Comparison of ENCODE assay signal across 24 mouse cellular contexts in the genomic region with DNA sequence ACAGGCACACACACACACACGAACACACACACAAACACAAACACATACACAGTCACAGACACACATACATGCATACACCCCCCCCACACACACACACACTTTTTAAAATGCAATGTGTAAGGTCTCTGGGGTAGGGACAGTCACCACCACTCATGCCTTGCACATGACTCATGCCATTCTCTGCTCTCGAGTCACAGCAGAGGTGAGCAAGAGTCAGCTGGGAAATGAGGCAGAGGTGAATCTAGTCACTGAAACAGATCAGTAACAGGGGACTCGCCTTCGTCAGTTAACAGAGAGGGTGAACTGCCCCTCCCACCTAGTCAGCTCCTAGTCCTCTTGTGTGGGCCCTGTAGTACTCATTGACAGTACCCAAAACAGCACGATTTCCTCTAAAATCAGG. TPM values are rescaled to one million over a fixed set of nuclear protein-coding genes. Genes with fewer than 3 reads are reported as not detected.
A peak's percentile ranks its signal among the peaks of the same experiment; 100 is the strongest.
DNase-seq lines count a peak whose midpoint lies in the region; ATAC-seq and TF ChIP-seq lines count a peak whose summit lies in the region.
"Had no signal": no experiment of that assay in that cellular context is flagged by ENCODE, and none has a peak within 500 bp of the region (broad histone marks: within the 10 kb centered on the region; RNA-seq: fewer than 3 reads in every experiment).

No protein-coding gene starts in this region.

- no peaks in the 10 kb centered on the region for H3K9me3 ChIP-seq in heart, embryonic 10.5 days
- no peaks in the 10 kb centered on the region for H3K9me3 ChIP-seq in liver, embryonic 13.5 days (replicated peaks)
- H3K9me3 ChIP-seq in liver, embryonic 11.5 days (ENCODE audit: control insufficient read depth, low read length): no peaks in the 10 kb centered on the region
- H3K9me3 ChIP-seq in midbrain, embryonic 11.5 days (ENCODE audit: control insufficient read depth, low read length): no peaks in the 10 kb centered on the region
- H3K9me3 ChIP-seq: embryonic facial prominence, embryonic 10.5 days; forebrain, embryonic 12.5 days; limb, embryonic 15.5 days had no signal

- peak; percentile 25; the same call in 1 of the 2 replicates for ATAC-seq in liver, embryonic 13.5 days (ENCODE audit: low read depth)
- no peak; the same call in 1 of the 2 replicates for ATAC-seq in liver, embryonic 11.5 days (replicated peaks; ENCODE audit: low FRiP score)
- peak; percentile 85 for ATAC-seq in Patski
- no peak for ATAC-seq in midbrain, embryonic 11.5 days (ENCODE audit: low FRiP score)
- ATAC-seq: hindbrain, embryonic 16.5 days; liver, postnatal 0 days had no signal

- no peak overlapping the region for H3K9ac ChIP-seq in liver, embryonic 13.5 days
- H3K9ac ChIP-seq in liver, embryonic 11.5 days (ENCODE audit: low read depth, low read length): no peak overlapping the region
- H3K9ac ChIP-seq in midbrain, embryonic 11.5 days (ENCODE audit: low read length): no peak overlapping the region
- H3K9ac ChIP-seq: forebrain, embryonic 12.5 days; limb, embryonic 15.5 days; liver, postnatal 0 days had no signal

- 59% methylated on average over 5 of the region's 5 CpGs for WGBS in heart, embryonic 10.5 days
- WGBS in liver, embryonic 13.5 days (ENCODE audit: insufficient replicate concordance): 49% methylated on average over 5 of the region's 5 CpGs
- WGBS in liver, embryonic 11.5 days: 73% methylated on average over 5 of the region's 5 CpGs
- WGBS in midbrain, embryonic 11.5 days: 79% methylated on average over 5 of the region's 5 CpGs

- TF ChIP-seq CTCF in Patski (IDR thresholded peaks at IDR 0.05): no peak

- H3K4me2 ChIP-seq in liver, embryonic 13.5 days: no peak overlapping the region
- no peak overlapping the region for H3K4me2 ChIP-seq in liver, embryonic 11.5 days
- no peak overlapping the region for H3K4me2 ChIP-seq in midbrain, embryonic 11.5 days
- H3K4me2 ChIP-seq: forebrain, embryonic 12.5 days; limb, embryonic 15.5 days had no signal

- H3K27me3 ChIP-seq in heart, embryonic 10.5 days (ENCODE audit: insufficient read depth, poor library complexity, severe bottlenecking): peaks cover 3% of the 10 kb centered on the region; the same call in 1 of the 2 replicates
- H3K27me3 ChIP-seq in liver, embryonic 13.5 days: no peaks in the 10 kb centered on the region
- no peaks in the 10 kb centered on the region for H3K27me3 ChIP-seq in liver, embryonic 11.5 days (replicated peaks; ENCODE audit: control insufficient read depth, insufficient read depth, low read length)
- H3K27me3 ChIP-seq in Patski: no peaks in the 10 kb centered on the region
- H3K27me3 ChIP-seq in midbrain, embryonic 11.5 days (ENCODE audit: control insufficient read depth, insufficient read depth, low read length): no peaks in the 10 kb centered on the region
- H3K27me3 ChIP-seq: forebrain, embryonic 12.5 days; limb, embryonic 15.5 days had no signal

- 0 out of 2 replicates have a peak overlapping the region, but pooled peaks have one; percentile 65 for H3K27ac ChIP-seq in heart, embryonic 10.5 days
- H3K27ac ChIP-seq in liver, embryonic 13.5 days: no peak overlapping the region
- no peak overlapping the region for H3K27ac ChIP-seq in liver, embryonic 11.5 days (ENCODE audit: low read depth, low read length)
- H3K27ac ChIP-seq in midbrain, embryonic 11.5 days (ENCODE audit: low read depth, low read length): no peak overlapping the region
- H3K27ac ChIP-seq: forebrain, embryonic 12.5 days; heart, adult 2 months; limb, embryonic 15.5 days had no signal

- H3K4me1 ChIP-seq in heart, embryonic 10.5 days: peaks cover 46% of the 10 kb centered on the region
- H3K4me1 ChIP-seq in liver, embryonic 13.5 days (replicated peaks): peaks cover 8% of the 10 kb centered on the region; the same call in 1 of the 2 replicates
- no peaks in the 10 kb centered on the region for H3K4me1 ChIP-seq in liver, embryonic 11.5 days (replicated peaks; ENCODE audit: control insufficient read depth, insufficient read depth, low read length)
- H3K4me1 ChIP-seq in midbrain, embryonic 11.5 days (ENCODE audit: control insufficient read depth, insufficient read depth, low read length): peaks cover 15% of the 10 kb centered on the region
- H3K4me1 ChIP-seq: limb, embryonic 15.5 days had no signal

- no peaks in the 10 kb centered on the region for H3K36me3 ChIP-seq in heart, embryonic 10.5 days
- no peaks in the 10 kb centered on the region for H3K36me3 ChIP-seq in liver, embryonic 13.5 days
- no peaks in the 10 kb centered on the region for H3K36me3 ChIP-seq in liver, embryonic 11.5 days (ENCODE audit: control insufficient read depth, insufficient read depth, low read length)
- H3K36me3 ChIP-seq in midbrain, embryonic 11.5 days (ENCODE audit: control insufficient read depth, insufficient read depth, low read length): no peaks in the 10 kb centered on the region
- H3K36me3 ChIP-seq: embryonic facial prominence, embryonic 10.5 days; forebrain, embryonic 12.5 days; limb, embryonic 15.5 days had no signal

- CTCF ChIA-PET in Patski (lab: Charles Lee): interaction anchor here (1.5 to 1.9 kb wide), 2 partner anchors 9 to 66 kb away, joined by 3 to 4 read pairs; no protein-coding TSS in a partner anchor

- H3K4me3 ChIP-seq in heart, embryonic 10.5 days: no peak overlapping the region
- no peak overlapping the region for H3K4me3 ChIP-seq in liver, embryonic 13.5 days (replicated peaks)
- H3K4me3 ChIP-seq in liver, embryonic 11.5 days (ENCODE audit: low read depth, low read length): no peak overlapping the region
- no peak overlapping the region for H3K4me3 ChIP-seq in midbrain, embryonic 11.5 days (ENCODE audit: low read depth, low read length)
- H3K4me3 ChIP-seq: embryonic facial prominence, embryonic 10.5 days; forebrain, embryonic 12.5 days; heart, adult 2 months; limb, embryonic 15.5 days had no signal

- POLR2A ChIA-PET in Patski (lab: Charles Lee): no interaction called here

- in situ Hi-C loops in Patski (cut with MboI; ENCODE audit: low pct_unique_long_range_greater_than_20kb): no loop called here

- intact Hi-C loops in heart, postnatal 14 days (cut with DNase I): no loop called here

- no peak for DNase-seq in heart, embryonic 10.5 days (ENCODE audit: low spot score)
- DNase-seq in heart, postnatal 14 days: no peak
- no peak for DNase-seq in liver, embryonic 13.5 days
- DNase-seq in liver, embryonic 11.5 days (ENCODE audit: low spot score): no peak
- DNase-seq in 3T3-L1 (ENCODE audit: low read depth, low spot score) (peak; percentile 88), Patski (ENCODE audit: low read depth, low spot score) (peak; percentile 53)
- DNase-seq in midbrain, embryonic 11.5 days (ENCODE audit: low spot score, missing footprints): no peak
- DNase-seq in right cerebral cortex, adult 18-20 months: no peak
- DNase-seq: cerebellum, adult 8-10 months; gastrocnemius, postnatal 10 days; heart, adult 2 months; heart, postnatal 4 days; kidney, adult 18-20 months; kidney, postnatal 25 days; liver, postnatal 0 days; lung, postnatal 36 days; thymus, adult 18-20 months; thymus, postnatal 4 days had no signal

RNA-seq across cellular contexts. Expression of a gene that starts 5.3 kb away (rescaled TPM):
- 1.5 and 3.0 TPM in 2 replicates for polyA plus RNA-seq in heart, embryonic 10.5 days (2016; fragmentation: Nextera tagmentation; extraction: Ambion mirVana)
- total RNA-seq in heart, postnatal 14 days (2021): 1 to 10 TPM; 7.0 to 8.6 TPM
- polyA plus RNA-seq in liver, embryonic 13.5 days (2015; fragmentation: Nextera tagmentation; extraction: Ambion mirVana): 1.5 and 2.4 TPM in 2 replicates
- 1.7 and 2.4 TPM in 2 replicates for polyA plus RNA-seq in liver, embryonic 11.5 days (2014; fragmentation: Nextera tagmentation; extraction: Ambion mirVana)
- 14.9 TPM for polyA plus RNA-seq in Patski (2021)
- polyA plus RNA-seq in midbrain, embryonic 11.5 days (2014; fragmentation: Nextera tagmentation; extraction: Ambion mirVana): 0.31 and 0.54 TPM in 2 replicates
- total RNA-seq: common myeloid progenitor, adult 5-6 weeks; monocyte, adult 5-6 weeks had no signal

Comparison
In these comparisons a context has a peak if more than half of its experiments do, and no peak if none do; other contexts are left out.
1. ATAC-seq: peak in liver, embryonic 13.5 days (single experiment) and Patski (single experiment); none in liver, embryonic 11.5 days (single experiment) and midbrain, embryonic 11.5 days (single experiment).
2. DNase-seq: peak in 3T3-L1 (single experiment) and Patski (single experiment); none in heart, embryonic 10.5 days (single experiment), heart, postnatal 14 days (0 of 2), liver, embryonic 13.5 days (single experiment), liver, embryonic 11.5 days (single experiment), midbrain, embryonic 11.5 days (single experiment) and right cerebral cortex, adult 18-20 months (single experiment).